Mouse (Mus musculus) ovary, postnatal 10 days (tissue): ENCODE measurements around the gene Wfikkn2.
"Not testable (repeated sequence)": the region's sequence is repeated elsewhere in the genome, so short reads cannot be mapped to it uniquely, and the experiment has no call there.

Source experiments
- DNase-seq: peaks from one replicate; pipeline ENCODE4 v3.0.0; 2022; ENCODE audit warnings: low spot score

The Wfikkn2 gene

DNA sequence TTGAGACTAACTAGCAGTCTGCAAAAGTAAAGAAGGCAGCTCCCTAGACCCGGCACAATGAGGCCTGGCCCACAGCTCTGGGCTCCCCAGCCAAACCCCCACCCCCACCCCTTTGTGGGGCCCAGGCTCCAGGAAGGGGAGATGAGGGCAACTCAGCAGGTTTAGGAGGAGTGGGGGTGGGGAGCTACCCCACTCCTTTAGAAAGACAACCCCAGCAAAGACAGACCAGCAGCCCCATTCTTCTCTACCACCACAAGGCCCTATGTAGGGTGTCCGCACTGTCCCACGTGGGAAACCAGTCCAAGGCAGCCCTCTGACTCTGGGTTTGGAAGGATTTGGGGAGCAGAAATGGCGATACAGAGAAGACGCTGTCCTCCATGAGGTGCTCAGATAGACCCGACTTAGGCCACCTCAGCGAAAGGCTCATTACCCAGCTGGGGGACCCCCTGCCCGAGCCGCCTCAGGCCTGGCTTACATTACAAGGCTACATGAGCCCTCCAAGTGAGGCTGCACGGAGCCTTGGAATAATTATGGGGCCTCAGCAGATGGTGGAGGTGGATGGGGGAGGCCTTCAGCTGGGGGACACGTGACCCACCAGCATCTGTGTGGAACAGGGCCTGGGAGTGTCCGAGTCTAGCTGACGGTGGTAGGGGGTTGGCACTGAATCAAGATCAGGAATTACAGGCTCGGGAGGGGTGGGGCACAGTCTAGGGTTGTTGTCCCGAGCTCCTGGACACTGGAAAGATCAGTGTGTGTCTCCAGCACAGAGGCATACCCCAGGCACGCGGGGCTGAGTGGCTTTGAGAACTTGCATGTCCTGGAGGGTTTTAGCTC, at the start of gene Wfikkn2:
TSS of gene Wfikkn2 (minus strand) at position 51 of the 834 bp plus-strand sequence.
- no peak for DNase-seq

GRCm38 (mm10) chr11:94294996-94295845, 49.4 kb upstream of the Wfikkn2 start:
- DNase-seq: no peak

DNA sequence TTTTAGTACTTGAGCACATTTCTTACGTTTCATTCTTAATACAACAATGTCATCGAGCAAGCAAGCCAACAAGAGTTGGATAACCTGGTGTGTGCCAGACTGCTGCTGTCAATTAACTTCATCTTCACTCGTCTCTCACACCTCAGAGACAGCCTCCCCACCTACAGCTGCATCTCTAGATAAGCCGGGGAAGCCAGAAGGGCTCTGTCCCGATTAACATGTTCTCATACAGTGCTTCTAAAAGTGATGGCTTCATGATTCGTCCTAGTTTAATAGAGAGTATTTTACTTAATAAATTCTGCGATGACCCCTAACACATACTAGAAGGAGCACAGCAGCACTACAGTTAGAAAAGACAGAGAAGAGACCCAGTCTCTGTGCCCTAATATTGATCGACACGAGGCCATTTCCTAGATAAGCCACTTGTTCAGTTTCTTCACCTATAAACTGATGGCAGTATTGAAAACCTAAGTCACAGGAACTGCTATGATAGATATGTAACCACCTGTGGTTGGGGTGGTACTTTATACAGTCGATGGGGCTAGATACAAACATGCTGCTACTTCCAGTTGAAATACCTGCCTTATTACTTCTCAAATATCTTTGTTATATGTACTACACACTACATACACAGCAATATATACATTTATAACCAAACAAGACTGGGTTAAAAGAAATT, 44.4 kb upstream of the Wfikkn2 start:
- DNase-seq: no peak

GRCm38 (mm10) chr11:94287105-94287504, 41.3 kb upstream of the Wfikkn2 start:
- no peak for DNase-seq

DNA sequence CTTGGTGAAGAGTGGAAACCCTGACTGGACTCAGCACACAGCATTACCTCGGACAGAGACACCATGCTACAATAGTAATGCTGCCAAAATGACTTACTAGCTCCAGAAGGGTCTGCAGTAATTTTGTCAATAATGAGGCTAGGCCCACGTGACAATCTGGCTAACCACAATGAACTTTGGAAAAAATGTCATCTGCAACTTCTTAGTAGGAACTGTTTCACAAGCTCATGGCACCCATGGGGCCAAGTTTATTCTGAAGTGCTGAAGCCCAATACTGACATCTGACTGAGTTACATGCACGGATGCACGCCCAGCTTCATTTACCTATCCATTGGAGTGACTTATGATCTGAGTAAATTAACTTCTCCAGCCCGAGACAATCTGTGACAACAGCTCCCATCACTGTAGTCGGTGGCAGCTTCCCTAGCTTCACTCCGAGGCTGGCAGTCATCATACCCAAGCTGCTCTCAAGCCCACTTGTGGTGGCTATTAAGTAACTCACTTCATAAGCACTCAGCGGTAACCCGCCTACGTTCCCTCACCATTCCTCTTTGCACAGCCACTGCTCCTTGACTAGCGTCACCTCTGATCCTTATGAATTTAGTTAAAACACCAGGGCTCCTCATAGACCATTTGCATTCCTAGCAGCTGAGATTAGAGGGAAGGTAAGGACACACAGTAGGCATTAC, 40.2 kb upstream of the Wfikkn2 start:
- no peak for DNase-seq

DNA sequence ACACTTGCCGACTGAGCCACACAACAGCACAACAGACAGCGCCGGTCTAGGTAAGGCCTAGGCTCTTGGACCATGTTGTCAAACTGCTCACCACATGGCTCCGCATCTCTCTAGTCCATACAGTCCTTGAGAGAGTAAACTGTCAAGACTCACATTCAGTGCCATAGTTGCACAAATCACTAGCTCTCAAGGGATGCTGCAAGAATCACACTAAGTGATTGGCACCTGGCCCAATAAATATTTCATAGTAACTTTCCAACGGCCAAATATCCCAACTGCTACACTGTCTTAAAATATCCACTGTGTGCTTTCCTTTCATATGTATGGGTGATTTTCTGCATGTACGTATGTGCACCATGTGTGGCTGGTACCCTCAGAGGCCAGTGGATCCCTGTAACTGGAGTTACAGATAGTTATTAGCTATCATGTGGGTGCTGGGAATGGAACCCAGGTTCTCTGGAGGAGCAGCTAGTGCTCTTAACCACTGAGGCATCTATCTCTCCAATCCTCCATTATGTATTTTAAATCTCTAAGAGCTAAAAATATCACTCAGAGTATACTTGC, 37.8 kb upstream of the Wfikkn2 start:
- DNase-seq: no peak

- DNase-seq: no peak
These were observed 36.5 kb upstream of the Wfikkn2 start for GRCm38 (mm10) chr11:94282291-94282690.

GRCm38 (mm10) chr11:94281199-94282181, 35.7 kb upstream of the Wfikkn2 start, which contains the start of gene Gm21885:
Gene Gm21885, plus strand, starts transcription at chr11:94281873.
- no peak for DNase-seq

- DNase-seq: peak; percentile 78
These were observed 31.1 kb upstream of the Wfikkn2 start for GRCm38 (mm10) chr11:94276869-94277337.

DNA sequence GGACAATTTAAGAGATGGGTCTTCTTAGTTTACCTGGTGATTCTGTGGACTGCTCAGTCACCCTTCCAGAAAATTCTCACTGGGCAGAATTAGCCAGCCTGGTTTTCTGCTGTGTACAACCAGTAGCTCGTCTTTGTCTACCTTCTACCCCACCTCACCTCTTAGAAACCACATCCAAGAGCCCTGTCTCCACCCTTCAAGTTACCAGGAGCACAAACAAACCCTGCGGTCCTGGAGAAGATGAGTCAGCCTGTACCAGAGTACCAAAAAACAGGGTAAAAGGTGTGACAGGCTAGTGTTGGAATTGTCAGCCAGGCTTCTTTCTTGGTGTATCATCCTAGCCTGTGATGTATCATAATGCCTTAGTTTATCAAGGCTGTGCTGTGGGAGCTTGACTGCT, 29.9 kb upstream of the Wfikkn2 start:
- no peak for DNase-seq

GRCm38 (mm10) chr11:94275226-94275625, 29.4 kb upstream of the Wfikkn2 start:
- DNase-seq: no peak

DNA sequence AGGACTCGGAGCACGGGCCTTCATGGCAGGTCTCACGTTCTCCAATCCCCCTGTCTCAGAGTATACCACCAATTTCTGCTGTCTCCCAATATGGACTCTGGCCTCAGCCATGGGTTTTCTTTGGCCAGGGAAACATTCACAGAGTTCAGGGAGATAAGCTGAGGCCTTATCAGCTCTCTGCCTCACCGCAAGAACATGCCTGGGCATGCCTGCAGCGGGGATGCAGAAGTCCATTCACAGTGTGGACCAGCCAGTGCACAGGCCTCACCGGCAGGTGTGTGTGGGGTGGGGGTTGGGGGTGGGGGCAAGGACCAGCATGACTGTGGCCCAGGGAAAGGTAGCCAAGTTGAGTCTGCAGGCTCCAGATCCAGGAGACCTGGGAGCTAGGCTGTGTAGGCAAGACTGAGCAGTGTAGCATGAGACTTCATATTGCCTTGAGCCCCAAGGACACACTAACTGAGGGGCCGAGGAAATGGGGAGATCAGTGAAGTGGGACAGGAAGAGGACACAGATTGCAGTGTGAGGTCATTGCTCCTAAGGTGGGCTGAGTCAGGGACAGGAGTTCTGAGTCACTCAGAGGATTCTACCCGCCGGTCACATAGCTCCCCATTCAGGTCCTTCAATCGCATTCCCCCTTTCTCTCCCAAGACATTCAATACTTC, 28.5 kb upstream of the Wfikkn2 start:
- no peak for DNase-seq

DNA sequence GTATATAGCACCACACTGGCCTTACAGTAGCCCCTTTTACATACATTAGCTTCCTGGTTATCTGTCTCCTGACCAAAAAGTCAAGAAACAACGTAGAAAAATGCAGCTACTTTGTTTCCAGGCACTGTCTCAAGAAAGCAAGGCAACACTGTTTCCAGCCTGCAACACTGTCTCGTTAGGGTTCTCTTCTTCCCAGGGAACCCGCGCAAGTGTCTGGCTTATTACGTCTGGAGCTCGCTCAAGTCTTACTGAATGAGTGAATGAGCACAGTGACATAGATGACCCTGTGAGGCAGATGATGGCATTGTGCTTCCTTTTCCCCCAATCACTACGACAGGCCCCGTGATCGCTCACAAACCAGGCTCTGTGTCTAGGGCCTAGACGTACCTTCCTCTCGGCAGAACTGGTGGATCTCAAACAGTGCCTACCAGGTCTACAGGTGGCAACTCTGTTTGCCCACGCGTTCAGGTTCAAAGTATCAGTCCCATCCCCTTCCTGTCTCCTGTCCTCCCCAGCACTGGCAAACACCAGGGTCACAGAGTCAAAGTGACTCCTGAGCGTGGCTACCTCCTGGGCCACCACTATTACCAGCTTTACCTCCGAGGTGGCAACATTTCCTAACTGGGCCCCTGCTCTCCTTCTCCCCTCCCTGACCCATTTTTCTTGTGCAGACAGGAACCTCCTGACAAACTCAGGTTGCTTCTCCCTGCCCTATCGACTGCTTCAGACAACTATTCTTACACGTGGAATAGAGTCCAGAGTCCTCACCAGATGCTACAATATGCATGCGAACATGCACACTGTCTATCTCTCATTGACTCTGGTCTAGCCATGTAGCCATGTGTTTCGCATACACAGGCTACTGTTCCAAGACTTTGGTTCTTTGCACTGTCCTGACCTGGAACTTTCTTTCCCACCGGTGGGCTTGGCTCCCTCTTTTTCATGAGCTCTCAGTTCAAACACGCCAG, 27.4 kb upstream of the Wfikkn2 start:
- DNase-seq: no peak

GRCm38 (mm10) chr11:94271015-94271414, 25.2 kb upstream of the Wfikkn2 start:
- DNase-seq: no peak

- no peak for DNase-seq
These were observed 24.1 kb upstream of the Wfikkn2 start for GRCm38 (mm10) chr11:94269906-94270305.

DNA sequence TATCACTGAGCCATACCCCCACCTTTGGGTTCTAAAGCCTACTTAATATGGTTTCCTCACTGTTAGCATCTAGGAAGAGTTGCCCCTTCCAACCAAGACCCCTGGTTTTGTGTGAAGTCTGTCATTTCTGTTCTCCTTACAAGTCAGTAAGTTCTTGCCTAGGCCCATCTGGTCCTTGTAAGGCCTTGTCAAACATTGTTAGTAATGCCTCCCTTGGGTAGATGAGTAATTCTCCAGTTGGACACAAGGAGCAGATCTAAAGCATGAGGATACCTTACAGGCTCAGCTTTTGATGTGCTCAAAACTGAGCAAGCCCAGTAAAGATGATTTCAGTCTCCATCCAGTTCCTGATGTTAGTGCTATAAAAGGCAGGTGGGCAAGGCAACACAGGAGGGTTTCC, 23.0 kb upstream of the Wfikkn2 start:
- DNase-seq: no peak

DNA sequence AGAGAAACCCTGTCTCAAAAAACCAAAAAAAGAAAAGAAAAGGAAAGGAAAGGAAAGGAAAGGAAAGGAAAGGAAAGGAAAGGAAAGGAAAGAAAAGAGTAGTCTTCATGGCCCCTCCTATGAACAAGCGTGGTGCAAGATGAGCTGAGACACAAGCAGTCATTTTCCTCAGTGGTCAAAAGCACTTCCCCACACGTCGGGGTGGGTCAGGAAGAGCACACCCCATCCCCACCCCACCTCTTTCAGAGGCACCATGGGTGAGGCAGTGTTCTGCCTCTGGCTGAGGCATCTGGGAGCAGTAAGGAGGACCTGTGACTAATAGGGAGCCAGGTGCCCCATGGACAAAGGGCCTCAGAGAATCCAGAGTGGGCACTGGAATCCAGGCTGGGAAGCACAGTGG, 20.4 kb upstream of the Wfikkn2 start:
- not testable (repeated sequence) for DNase-seq

GRCm38 (mm10) chr11:94265134-94265785, 19.5 kb upstream of the Wfikkn2 start:
- DNase-seq: no peak
